Mouse (Mus musculus) left cerebral cortex, adult 8-10 months (tissue): ENCODE measurements around the gene Ephb1. TPM values are rescaled to one million over a fixed set of nuclear protein-coding genes. Genes with fewer than 3 reads are reported as not detected.

Source experiments
- DNase-seq, 2 experiments: peaks; one replicate each; pipeline ENCODE4 v3.0.0; 2022; ENCODE audit warnings: low spot score in 2 of 2
- total RNA-seq, 4 experiments: library from RNA; stranded (reverse); gene quantifications; 2 replicates each; pipeline ENCODE4 v1.2.4; 2022

The Ephb1 gene
- total RNA-seq, 4 experiments from 2014 or later = 30.7 to 39.9 (median 35.9) TPM

- no peak for DNase-seq
These were observed 358.9 kb downstream of the Ephb1 start for GRCm38 (mm10) chr9:101995423-101996156.

GRCm38 (mm10) chr9:101994086-101994485 lies 360.4 kb downstream of the Ephb1 start:
- DNase-seq = no peak

- no peak for DNase-seq
These were observed 363.7 kb downstream of the Ephb1 start for GRCm38 (mm10) chr9:101990836-101991235.

GRCm38 (mm10) chr9:101990032-101990431 lies 364.5 kb downstream of the Ephb1 start:
- no peak for DNase-seq

- no peak for DNase-seq
These were observed 367.6 kb downstream of the Ephb1 start for GRCm38 (mm10) chr9:101986910-101987309.

- DNase-seq = no peak
These were observed 372.1 kb downstream of the Ephb1 start for GRCm38 (mm10) chr9:101982378-101982777.

- no peak for DNase-seq
These were observed 373.3 kb downstream of the Ephb1 start for GRCm38 (mm10) chr9:101981161-101981560.

GRCm38 (mm10) chr9:101976884-101977465 lies 377.5 kb downstream of the Ephb1 start:
- no peak for DNase-seq

- DNase-seq = no peak
These were observed 382.2 kb downstream of the Ephb1 start for GRCm38 (mm10) chr9:101972314-101972713.

GRCm38 (mm10) chr9:101971806-101972205 lies 382.7 kb downstream of the Ephb1 start:
- no peak for DNase-seq

- peak in 1 of 2 experiments; percentile 16 for DNase-seq
These were observed 398.3 kb downstream of the Ephb1 start for GRCm38 (mm10) chr9:101956228-101956627.

GRCm38 (mm10) chr9:101954529-101954928 lies 400.0 kb downstream of the Ephb1 start:
- DNase-seq = no peak

- no peak for DNase-seq
These were observed 404.4 kb downstream of the Ephb1 start for GRCm38 (mm10) chr9:101950101-101950500.

- no peak for DNase-seq
These were observed 408.7 kb downstream of the Ephb1 start for GRCm38 (mm10) chr9:101945814-101946213.

GRCm38 (mm10) chr9:101945326-101945725 lies 409.2 kb downstream of the Ephb1 start:
- DNase-seq = no peak

GRCm38 (mm10) chr9:101942058-101942669 lies 412.3 kb downstream of the Ephb1 start:
- DNase-seq = no peak

- DNase-seq = no peak
These were observed 414.3 kb downstream of the Ephb1 start for GRCm38 (mm10) chr9:101940182-101940581.

GRCm38 (mm10) chr9:101939006-101939405 lies 415.5 kb downstream of the Ephb1 start:
- no peak for DNase-seq

- DNase-seq = no peak
These were observed 416.4 kb downstream of the Ephb1 start for GRCm38 (mm10) chr9:101938066-101938465.

GRCm38 (mm10) chr9:101934887-101935286 lies 419.6 kb downstream of the Ephb1 start:
- no peak for DNase-seq

- no peak for DNase-seq
These were observed 420.4 kb downstream of the Ephb1 start for GRCm38 (mm10) chr9:101933946-101934573.

- no peak for DNase-seq
These were observed 429.7 kb downstream of the Ephb1 start for GRCm38 (mm10) chr9:101924829-101925228.
